Mouse (Mus musculus) liver, postnatal 0 days (tissue): ENCODE measurements at regions not wholly inside any gene's neighbourhood (a gene's known extent, or its start where the extent isn't known, plus 50 kb on each side); places are given as distances from the start of the nearest gene placed in this dataset.

Experiments
- CTCF ChIP-seq: sonication (generic); IDR thresholded peaks from 2 replicates; pipeline ENCODE4 v1.5.1; 2016; ENCODE audit warnings: antibody characterized with exemption, low read depth
- EP300 ChIP-seq: IDR thresholded peaks from 2 replicates; pipeline ENCODE4 v1.6.1; 2016; ENCODE audit warnings: antibody characterized with exemption, low read depth, mild to moderate bottlenecking

GRCm38 (mm10) chr15:88244606-88245005 is 355.5 kb upstream of the Zdhhc25 start:
- TF ChIP-seq EP300: no peak
- TF ChIP-seq CTCF: no peak
